Mouse (Mus musculus): Measurements from ENCODE around the gene Immt.
"Not testable (repeated sequence)": the region's sequence is repeated elsewhere in the genome, so short reads cannot be mapped to it uniquely, and the experiment has no call there.

Gene Immt

DNA sequence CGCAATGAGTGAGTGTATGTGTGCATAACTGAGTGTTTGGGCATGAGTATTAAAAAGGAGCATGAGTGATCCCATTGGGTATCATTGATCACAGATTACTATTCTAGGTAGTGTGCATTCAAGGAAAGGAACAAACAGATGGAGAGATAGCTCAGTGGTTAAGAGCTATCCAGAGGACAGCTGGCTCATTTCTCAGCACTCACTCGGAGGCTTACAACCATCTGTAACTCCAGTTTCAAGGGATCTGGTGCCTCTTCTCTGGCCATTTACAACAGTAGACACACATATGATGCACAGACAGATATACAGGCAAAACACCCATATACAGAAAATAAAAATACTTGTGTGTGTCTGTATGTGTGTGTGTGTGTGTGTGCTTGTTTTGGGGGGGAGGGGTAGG lies 36.6 kb downstream of the Immt start:
- DNase-seq: no peak

DNA sequence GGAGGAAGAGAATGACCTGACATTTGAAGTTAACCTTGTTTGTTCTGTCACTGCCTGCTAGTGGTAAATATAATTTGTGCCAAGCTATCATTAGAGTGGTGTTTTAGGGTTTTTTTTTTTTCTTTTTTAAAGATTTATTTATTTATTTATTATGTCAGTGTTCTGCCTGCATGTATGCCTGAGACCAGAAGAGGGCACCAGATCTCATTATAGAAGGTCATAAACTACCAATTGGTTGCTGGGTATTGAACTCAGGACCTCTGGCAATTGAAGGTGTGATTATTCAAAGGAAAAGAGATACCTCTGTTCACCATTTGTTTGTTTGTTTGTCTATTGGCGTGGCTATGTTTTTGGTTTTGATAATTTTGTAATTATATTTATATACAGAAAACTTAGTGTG lies 37.7 kb downstream of the Immt start:
- DNase-seq: no peak

DNA sequence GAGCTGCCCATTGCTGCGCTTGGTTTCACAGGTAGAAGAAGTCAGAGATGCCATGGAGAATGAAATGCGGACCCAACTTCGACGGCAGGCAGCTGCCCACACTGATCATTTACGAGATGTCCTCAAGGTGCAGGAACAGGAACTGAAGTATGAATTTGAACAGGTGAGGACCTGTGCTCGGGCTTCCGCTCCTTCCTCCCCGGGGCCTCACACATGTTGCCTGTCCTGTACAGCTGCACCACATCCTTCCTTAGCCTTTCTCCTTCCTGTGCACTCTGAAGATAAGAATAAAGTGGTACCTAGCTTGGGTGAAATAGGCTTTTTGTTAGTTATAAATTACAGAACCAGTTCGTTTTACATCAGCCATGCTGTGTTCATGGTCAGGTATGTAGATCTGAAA lies 40.3 kb downstream of the Immt start:
- no peak for DNase-seq

DNA sequence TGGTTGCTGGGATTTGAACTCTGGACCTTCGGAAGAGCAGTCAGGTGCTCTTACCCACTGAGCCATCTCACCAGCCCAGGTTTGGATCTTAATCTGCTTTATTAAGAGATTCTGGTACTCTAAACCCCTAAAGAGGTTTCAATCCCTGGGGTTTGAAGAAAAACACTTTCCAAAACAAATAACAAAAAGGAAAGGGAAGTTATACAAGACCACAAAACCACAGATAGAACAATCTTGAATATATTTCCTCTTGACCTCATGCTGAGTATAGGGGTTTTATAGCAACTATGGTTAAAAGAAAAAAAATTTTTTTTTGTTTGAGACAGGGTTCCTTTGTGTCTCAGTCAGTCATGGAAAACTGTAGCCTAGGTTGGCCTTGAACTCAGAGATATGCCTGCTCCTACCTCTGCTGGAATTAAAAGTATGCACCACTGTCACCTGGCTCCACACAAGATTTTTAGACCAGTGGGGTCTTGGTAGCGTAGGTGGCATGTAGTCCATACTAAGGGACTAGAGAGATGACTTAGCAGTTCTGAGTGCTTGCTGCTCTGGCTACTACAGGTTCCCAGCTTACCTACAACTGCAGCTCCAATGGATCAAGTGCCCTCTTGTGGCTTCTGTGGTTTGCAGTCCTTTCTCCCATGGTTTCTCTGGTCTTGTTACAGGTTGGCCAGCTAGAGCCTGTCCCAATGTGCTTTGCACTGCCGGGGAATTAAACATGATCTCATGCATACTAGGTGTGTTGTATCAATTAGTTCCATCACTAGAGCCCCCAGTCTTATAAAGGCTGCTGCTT lies 47.0 kb downstream of the Immt start:
- DNase-seq: no peak

DNA sequence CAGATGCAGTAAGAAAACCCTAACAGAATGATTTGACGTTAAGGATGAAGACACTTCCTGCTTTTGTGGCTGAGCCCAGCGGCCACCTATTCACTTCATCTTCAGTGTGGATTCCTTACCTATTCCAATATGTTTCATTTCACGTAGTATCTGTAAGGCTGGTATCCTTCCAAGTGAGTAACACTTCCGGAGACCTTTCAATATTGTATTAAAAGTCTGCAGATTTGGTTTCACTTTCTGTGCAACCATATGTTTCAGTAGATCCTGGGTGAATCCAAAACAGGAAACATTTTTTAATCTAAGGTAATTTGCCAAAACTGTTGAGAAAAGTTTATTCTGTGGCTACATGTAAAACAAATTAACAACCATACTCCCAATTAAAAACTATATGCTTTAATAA lies 62.1 kb downstream of the Immt start:
- no peak for DNase-seq

DNA sequence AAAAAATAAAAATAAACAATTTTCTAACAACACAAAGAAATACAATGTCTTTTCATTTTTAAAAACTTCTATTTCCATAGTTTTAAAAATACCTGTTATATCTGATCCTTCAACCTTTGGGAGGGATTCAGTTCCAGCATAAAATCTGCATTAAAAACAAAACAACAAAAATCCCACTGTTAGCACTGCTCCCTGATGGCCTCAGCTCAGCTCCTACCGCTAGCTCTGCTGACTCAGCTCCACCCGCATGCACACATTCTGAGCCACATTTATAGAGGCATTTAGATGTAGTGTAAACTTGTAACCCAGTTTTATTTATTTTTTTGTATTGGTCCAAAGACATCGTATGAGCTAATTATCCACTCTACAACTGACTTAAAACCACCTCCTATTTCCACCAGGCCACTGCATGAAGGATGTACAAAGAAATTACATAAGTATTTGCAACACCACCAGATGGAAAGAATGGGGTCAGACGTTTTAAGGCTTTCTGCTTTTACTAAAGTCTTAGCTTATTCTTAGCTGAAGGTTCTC lies 76.6 kb downstream of the Immt start:
- DNase-seq: no peak

DNA sequence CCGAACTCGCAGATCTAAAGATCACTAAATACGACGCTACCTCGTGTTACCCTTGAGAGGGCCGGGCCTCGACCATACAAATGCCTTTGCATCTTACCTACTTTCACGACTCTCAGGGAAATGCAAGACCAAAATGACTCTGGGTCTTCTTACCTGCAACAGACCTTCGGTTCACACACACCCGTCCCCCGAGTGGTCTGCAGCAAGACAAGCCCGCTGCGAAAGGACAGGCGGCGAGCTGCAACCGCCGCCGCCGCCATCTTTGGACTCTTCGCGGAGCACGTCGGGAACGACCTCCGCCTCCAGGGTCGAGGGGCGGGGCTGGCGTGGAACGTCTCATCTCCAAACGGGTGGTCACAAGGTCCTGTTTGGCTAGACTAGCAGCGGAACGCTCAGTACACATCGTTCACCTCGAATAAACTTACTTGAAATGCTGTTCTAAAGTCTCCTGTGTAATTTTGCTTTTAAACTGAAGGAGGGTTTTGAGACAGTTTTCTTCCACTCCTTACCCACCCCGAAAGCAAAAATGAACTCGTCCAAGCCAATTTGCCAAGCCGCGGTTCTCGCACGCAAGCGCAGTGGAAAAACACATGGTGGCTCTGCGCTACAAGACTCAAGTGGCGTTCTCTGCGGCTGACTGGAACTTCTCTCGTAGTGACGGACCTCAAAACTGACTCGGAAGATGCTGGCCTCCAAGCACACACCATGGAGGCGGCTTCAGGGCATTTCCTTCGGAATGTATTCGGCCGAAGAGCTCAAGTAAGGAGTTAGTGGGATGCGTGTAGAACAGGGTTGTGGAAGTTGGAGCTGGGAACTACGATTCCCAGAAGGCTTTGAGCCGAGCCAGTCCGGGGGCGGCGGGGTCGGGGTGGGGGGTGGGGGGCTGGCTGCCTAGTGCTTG lies 77.6 kb downstream of the Immt start, which contains the start of the genes Ptcd3 and Polr1a:
Ptcd3 (minus strand) TSS at position 270 of the 901 bp plus-strand sequence.
Polr1a (plus strand) TSS at position 573 of the 901 bp plus-strand sequence.
- DNase-seq: peak; percentile 90

DNA sequence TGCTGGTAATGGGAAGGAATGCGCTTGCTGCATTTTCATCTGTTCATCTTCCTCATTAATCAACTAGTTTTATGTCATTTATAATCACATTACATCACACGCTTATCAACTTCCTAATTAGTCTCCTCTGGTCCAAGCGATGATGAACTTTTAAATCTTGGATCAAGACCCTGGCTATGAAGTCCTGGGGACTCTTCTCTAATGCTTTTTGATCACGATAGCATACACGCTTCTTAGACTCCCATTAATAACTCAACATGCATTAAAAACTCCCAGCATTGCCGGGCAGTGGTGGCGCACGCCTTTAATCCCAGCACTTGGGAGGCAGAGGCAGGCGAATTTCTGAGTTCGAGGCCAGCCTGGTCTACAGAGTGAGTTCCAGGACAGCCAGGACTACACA lies 78.3 kb downstream of the Immt start:
- no peak for DNase-seq

DNA sequence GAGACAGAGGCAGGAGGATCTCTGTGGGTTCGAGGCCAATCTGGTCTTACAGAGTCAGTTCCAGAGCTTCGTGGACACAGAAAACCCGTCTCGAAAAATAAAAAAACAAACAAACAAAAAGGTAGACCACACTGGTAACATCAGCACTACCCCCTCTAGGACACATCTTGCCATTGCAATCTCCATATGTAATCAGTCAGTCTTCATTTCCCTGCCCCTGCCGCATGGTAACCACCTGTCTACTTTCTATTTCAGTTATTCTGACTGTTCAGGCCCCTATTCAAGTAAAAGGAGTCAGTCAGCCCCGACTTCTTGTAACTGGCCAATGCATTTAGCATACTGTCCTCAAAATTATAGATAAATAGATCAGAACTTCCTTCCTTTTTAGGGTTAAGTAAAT lies 78.7 kb downstream of the Immt start:
- no peak for DNase-seq

DNA sequence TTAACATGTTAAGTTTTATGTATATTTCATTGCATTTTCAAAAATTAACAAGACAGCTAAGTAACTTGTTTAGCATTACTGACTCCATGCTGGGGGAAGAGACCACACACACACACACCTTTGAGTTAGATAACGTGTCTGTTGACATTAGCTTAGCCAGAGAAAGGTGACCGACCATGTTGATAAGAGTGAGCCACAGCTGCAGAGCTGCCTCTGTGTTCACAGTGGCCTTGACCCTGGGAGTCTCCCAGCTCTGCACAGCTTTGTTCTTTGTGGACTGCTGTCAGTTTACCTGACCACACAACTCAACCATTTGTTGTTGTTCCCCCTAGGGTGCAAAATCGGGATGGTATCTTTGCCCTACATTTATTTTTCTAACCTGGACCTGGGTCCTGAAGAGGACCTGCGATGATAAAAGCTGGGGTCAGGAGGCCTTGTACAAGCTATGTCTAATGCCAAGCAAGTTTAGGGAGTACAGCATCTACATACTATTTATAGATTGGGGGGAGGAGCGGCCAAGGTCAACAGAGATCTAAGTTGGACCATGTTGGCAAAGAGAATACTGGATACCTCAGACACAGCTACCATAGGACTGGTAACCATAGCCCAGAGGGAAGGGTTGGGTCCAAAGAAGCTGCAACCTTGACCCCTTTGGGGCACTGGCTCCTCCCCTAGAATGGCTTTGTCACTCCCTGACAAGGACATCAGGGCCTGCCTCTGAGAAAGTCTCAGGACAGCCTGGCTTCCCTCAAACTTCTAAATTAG lies 80.7 kb downstream of the Immt start:
- no peak for DNase-seq

DNA sequence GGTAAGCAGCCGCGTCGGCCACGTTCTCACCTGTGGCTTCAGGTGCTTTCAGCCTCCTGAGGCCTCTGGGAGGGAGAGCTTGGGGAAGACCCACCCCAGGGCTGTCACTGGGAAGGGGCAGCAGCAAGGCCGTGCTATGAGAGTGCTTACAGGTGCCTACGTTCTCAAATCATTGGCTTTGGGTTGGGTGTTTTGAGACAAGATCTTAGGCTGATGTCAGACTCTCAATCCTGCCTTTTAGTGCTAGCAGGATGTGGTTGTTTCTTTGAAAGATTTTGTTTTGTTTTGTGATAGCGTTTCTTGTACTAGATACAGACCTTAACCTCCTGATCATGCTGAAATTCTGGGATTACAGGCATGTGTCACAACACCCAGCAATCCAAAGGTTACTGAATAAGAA lies 89.6 kb downstream of the Immt start:
- DNase-seq: no peak

DNA sequence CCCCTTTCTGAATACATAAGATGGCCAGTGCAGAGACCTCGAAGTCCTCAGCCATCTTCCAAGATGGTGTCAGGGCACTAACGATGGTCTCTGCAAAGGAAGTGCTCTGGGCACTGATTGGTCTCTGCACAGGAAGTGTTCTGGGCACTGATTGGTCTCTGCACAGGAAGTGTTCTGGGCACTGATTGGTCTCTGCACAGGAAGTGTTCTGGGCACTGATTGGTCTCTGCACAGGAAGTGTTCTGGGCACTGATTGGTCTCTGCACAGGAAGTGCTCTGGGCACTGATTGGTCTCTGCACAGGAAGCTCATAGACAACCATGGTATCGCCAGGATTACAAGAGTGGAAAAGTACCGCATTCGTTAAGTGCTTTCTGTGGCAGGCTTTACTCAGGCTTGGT lies 94.1 kb downstream of the Immt start:
- not testable (repeated sequence) for DNase-seq

Data from right cerebral cortex, adult 18-20 months (tissue).